Mouse (Mus musculus) lung, postnatal 0 days (tissue): ENCODE results near the gene Fpgs.

Experiments used
- CTCF ChIP-seq: IDR thresholded peaks from 2 replicates; pipeline ENCODE4 v1.5.1; 2016; ENCODE audit warnings: antibody characterized with exemption, mild to moderate bottlenecking
- EP300 ChIP-seq: IDR thresholded peaks from 2 replicates; pipeline ENCODE4 v1.6.1; 2016; ENCODE audit warnings: antibody characterized with exemption, mild to moderate bottlenecking, control low read depth

DNA sequence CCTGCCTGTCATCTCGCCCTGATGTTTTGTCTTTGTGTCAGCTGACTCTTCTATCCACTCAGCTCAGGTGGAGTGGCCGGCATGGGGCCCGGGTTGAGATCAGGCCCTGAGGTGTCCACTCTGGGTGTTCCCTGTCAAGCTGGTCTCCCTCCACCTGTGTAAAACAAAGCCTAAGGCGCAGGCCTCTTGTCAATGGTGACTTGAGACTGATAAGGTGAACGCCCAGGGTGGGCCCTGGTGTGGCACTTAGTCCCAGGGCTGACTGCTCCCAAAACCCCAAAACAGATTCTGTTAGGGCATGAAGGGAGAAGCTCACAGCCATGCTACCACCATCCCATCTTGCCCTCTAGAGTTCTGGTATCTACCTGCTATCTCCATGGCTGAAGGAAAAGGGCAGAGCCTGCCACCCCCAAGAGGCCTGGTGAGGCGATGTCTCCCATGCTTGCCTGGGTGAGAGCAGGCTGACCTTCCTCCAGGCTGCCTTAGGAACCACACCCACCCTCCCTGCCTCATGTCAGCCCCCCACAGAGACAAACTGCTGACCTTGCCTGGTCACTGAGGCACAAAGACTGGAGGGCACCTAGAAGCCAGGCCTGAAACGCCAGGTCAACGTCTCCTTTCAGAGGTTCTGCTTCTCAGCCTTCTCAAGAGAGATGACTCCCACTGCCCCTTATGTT is 59.0 kb downstream of the Fpgs start:
- no peak for TF ChIP-seq CTCF
- TF ChIP-seq EP300: no peak
